ENCODE assay signal across 9 mouse cellular contexts in the genomic region with DNA sequence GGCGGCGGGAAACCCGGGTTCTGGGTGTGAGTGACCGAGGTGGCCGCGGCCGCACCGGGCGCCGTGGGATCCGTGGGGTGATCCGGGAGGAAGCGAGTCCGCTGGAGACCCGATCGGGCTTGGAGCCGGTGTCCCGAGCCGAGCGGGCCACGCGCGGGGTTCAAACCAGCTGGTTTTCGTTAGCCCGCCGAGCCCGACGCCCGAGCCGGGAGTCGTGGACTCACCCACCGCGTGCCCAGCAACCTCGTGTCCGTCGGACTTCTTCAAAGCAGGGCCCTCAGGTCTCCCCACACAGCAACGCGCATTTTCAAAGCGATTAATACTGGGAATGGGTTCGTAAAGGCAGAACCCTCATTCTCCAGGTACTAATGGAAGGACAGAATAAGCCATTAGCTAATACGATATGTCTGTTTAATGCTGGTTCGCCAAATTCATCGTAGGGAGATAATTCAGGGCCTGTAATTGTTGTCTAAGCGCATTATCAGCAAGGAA. TPM values are rescaled to one million over a fixed set of nuclear protein-coding genes. Genes with fewer than 3 reads are reported as not detected.
DNase-seq lines count a peak whose midpoint lies in the region; ATAC-seq and TF ChIP-seq lines count a peak whose summit lies in the region.
"Had no signal": no experiment of that assay in that cellular context is flagged by ENCODE, and none has a peak within 500 bp of the region (broad histone marks: within the 10 kb centered on the region; RNA-seq: fewer than 3 reads in every experiment).

No protein-coding gene starts in this region.

- no peak for TF ChIP-seq EP300 in stomach, postnatal 0 days (optimal IDR thresholded peaks at IDR 0.05)

- H3K27me3 ChIP-seq in lung, embryonic 16.5 days (ENCODE audit: control insufficient read depth, insufficient read depth, low read depth, low read length) = peaks cover 69% of the 10 kb centered on the region
- peaks cover 35% of the 10 kb centered on the region for H3K27me3 ChIP-seq in forebrain, embryonic 16.5 days (replicated peaks; ENCODE audit: control insufficient read depth, insufficient read depth, low read length)
- peaks cover 46% of the 10 kb centered on the region for H3K27me3 ChIP-seq in limb, embryonic 11.5 days (ENCODE audit: control insufficient read depth, insufficient read depth, low read length)
- H3K27me3 ChIP-seq in stomach, postnatal 0 days (ENCODE audit: control insufficient read depth, insufficient read depth, low read length) = peaks cover 8% of the 10 kb centered on the region

- H3K9me3 ChIP-seq in lung, embryonic 16.5 days (ENCODE audit: control insufficient read depth, low read length) = 0 out of 2 replicates have a peak, but pooled peaks cover 2% of the 10 kb centered on the region
- H3K9me3 ChIP-seq in forebrain, embryonic 16.5 days (ENCODE audit: control insufficient read depth, low read length) = no peaks in the 10 kb centered on the region
- H3K9me3 ChIP-seq in limb, embryonic 11.5 days (ENCODE audit: control insufficient read depth, low read length) = no peaks in the 10 kb centered on the region
- no peaks in the 10 kb centered on the region for H3K9me3 ChIP-seq in stomach, postnatal 0 days (ENCODE audit: control insufficient read depth, low read length)

- TF ChIP-seq CTCF in stomach, postnatal 0 days (IDR thresholded peaks at IDR 0.05; ENCODE audit: low read depth) = no peak

- peak overlapping the region; percentile 56 for H3K4me2 ChIP-seq in lung, embryonic 16.5 days (ENCODE audit: low read depth, low read length)
- peak overlapping the region; percentile 52 for H3K4me2 ChIP-seq in forebrain, embryonic 16.5 days (ENCODE audit: low read length)
- H3K4me2 ChIP-seq in limb, embryonic 11.5 days (ENCODE audit: low read depth, severe bottlenecking) = peak overlapping the region; percentile 56
- peak overlapping the region; percentile 46 for H3K4me2 ChIP-seq in stomach, postnatal 0 days (replicated peaks; ENCODE audit: low read depth)

- H3K4me1 ChIP-seq in lung, embryonic 16.5 days (replicated peaks; ENCODE audit: control insufficient read depth, insufficient read depth, low read length) = peaks cover 7% of the 10 kb centered on the region; the same call in 1 of the 2 replicates
- H3K4me1 ChIP-seq in forebrain, embryonic 16.5 days (replicated peaks; ENCODE audit: control insufficient read depth, insufficient read depth, low read length) = peaks cover 9% of the 10 kb centered on the region
- H3K4me1 ChIP-seq in limb, embryonic 11.5 days (ENCODE audit: control insufficient read depth, insufficient read depth, low read length) = no peaks in the 10 kb centered on the region
- H3K4me1 ChIP-seq in stomach, postnatal 0 days (replicated peaks; ENCODE audit: control insufficient read depth, insufficient read depth) = no peaks in the 10 kb centered on the region

- ATAC-seq in lung, embryonic 16.5 days (ENCODE audit: low read depth) = 0 out of 2 replicates have a peak, but pooled peaks have one; percentile 38
- no peak for ATAC-seq in forebrain, embryonic 16.5 days
- ATAC-seq in limb, embryonic 11.5 days (ENCODE audit: insufficient number of reproducible peaks, low FRiP score, low TSS enrichment, low read depth) = no peak
- no peak for ATAC-seq in stomach, postnatal 0 days (ENCODE audit: low FRiP score, low TSS enrichment)

- peak overlapping the region; percentile 32 for H3K4me3 ChIP-seq in lung, embryonic 16.5 days (ENCODE audit: low read length)
- peak overlapping the region; percentile 35 for H3K4me3 ChIP-seq in forebrain, embryonic 16.5 days (replicated peaks; ENCODE audit: low read length)
- peak overlapping the region; percentile 26 for H3K4me3 ChIP-seq in limb, embryonic 11.5 days (ENCODE audit: low read depth, low read length)
- H3K4me3 ChIP-seq in stomach, postnatal 0 days (ENCODE audit: low read depth, low read length) = peak overlapping the region; percentile 23

- no peak overlapping the region for H3K9ac ChIP-seq in lung, embryonic 16.5 days (ENCODE audit: low read length)
- peak overlapping the region; percentile 43 for H3K9ac ChIP-seq in forebrain, embryonic 16.5 days (replicated peaks; ENCODE audit: low read depth, low read length)
- H3K9ac ChIP-seq in limb, embryonic 11.5 days (ENCODE audit: low read length) = peak overlapping the region; percentile 40; the same call in 1 of the 2 replicates
- no peak overlapping the region for H3K9ac ChIP-seq in stomach, postnatal 0 days (ENCODE audit: low read length)

- 3% methylated on average over 44 of the region's 44 CpGs for WGBS in lung, embryonic 16.5 days
- 2% methylated on average over 44 of the region's 44 CpGs for WGBS in forebrain, embryonic 16.5 days
- WGBS in limb, embryonic 11.5 days = 2% methylated on average over 44 of the region's 44 CpGs
- WGBS in stomach, postnatal 0 days = 3% methylated on average over 44 of the region's 44 CpGs

- H3K27ac ChIP-seq in lung, embryonic 16.5 days (ENCODE audit: low read length) = no peak overlapping the region
- H3K27ac ChIP-seq in forebrain, embryonic 16.5 days (ENCODE audit: low read length) = peak overlapping the region; percentile 26; the same call in 1 of the 2 replicates
- no peak overlapping the region for H3K27ac ChIP-seq in limb, embryonic 11.5 days (replicated peaks; ENCODE audit: low read depth, low read length)
- no peak overlapping the region for H3K27ac ChIP-seq in stomach, postnatal 0 days (replicated peaks)

- H3K36me3 ChIP-seq in lung, embryonic 16.5 days (ENCODE audit: control insufficient read depth, insufficient read depth, low read length) = no peaks in the 10 kb centered on the region
- H3K36me3 ChIP-seq in forebrain, embryonic 16.5 days (ENCODE audit: control insufficient read depth, insufficient read depth) = no peaks in the 10 kb centered on the region
- no peaks in the 10 kb centered on the region for H3K36me3 ChIP-seq in limb, embryonic 11.5 days (ENCODE audit: control insufficient read depth, insufficient read depth, low read length)
- H3K36me3 ChIP-seq in stomach, postnatal 0 days (ENCODE audit: control insufficient read depth, insufficient read depth, low read length) = no peaks in the 10 kb centered on the region

- DNase-seq in lung, adult 18-20 months = no peak
- DNase-seq in limb, embryonic 11.5 days (ENCODE audit: low spot score) = peak; percentile 73
- DNase-seq in stomach, postnatal 0 days (ENCODE audit: low spot score) = no peak
- DNase-seq in thymus, postnatal 25 days = no peak
- no peak for DNase-seq in cerebellum, adult 9-11 months
- DNase-seq: kidney, postnatal 36 days; right cerebral cortex, adult 18-20 months had no signal

RNA-seq across cellular contexts. Expression of a gene that starts 24.7 kb away (rescaled TPM):
- polyA plus RNA-seq in lung, embryonic 16.5 days (2015; fragmentation: Nextera tagmentation; extraction: Ambion mirVana) = 3.4 and 4.4 TPM in 2 replicates
- 24.4 and 29.0 TPM in 2 replicates for polyA plus RNA-seq in forebrain, embryonic 16.5 days (2015; fragmentation: Nextera tagmentation; extraction: Ambion mirVana)
- polyA plus RNA-seq in limb, embryonic 11.5 days (2014; fragmentation: Nextera tagmentation; extraction: Ambion mirVana) = 11.3 and 11.4 TPM in 2 replicates
- polyA plus RNA-seq in stomach, postnatal 0 days (2015; fragmentation: Nextera tagmentation; extraction: Ambion mirVana) = 2.2 and 2.3 TPM in 2 replicates

RNA-seq across cellular contexts. Expression of a gene that starts 34.1 kb away (rescaled TPM):
- not detected in 2 replicates for polyA plus RNA-seq in lung, embryonic 16.5 days (2015; fragmentation: Nextera tagmentation; extraction: Ambion mirVana)
- polyA plus RNA-seq in forebrain, embryonic 16.5 days (2015; fragmentation: Nextera tagmentation; extraction: Ambion mirVana) = 0.36 and 0.56 TPM in 2 replicates
- 0.09 TPM in 1 of 2 replicates, not detected in the other for polyA plus RNA-seq in limb, embryonic 11.5 days (2014; fragmentation: Nextera tagmentation; extraction: Ambion mirVana)
- 0.05 and 0.11 TPM in 2 replicates for polyA plus RNA-seq in stomach, postnatal 0 days (2015; fragmentation: Nextera tagmentation; extraction: Ambion mirVana)

Comparison
In these comparisons a context has a peak if more than half of its experiments do, and no peak if none do; other contexts are left out.
1. H3K9ac ChIP-seq: peak in forebrain, embryonic 16.5 days (single experiment) and limb, embryonic 11.5 days (single experiment); none in lung, embryonic 16.5 days (single experiment) and stomach, postnatal 0 days (single experiment).
2. Peak in every context shown above with its lines, with median percentiles within 50 percentile points of each other: H3K4me2 ChIP-seq and H3K4me3 ChIP-seq.